Mouse (Mus musculus) kidney, adult 10 weeks (tissue): ENCODE measurements around the gene Gm10065. TPM values are rescaled to one million over a fixed set of nuclear protein-coding genes. Genes with fewer than 3 reads are reported as not detected.

Source experiments
- polyA plus RNA-seq: library from polyadenylated mRNA; stranded (reverse); fragments of 350-450 nt; fragmentation: Illumina TruSeq; extraction: RNeasy Lipid Tissue Mini Kit (QIAGEN cat#74804); gene quantifications from one replicate; pipeline ENCODE4 v1.2.3, GENCODE M21; 2014; ENCODE audit warnings: low read depth, low replicate concordance

The Gm10065 gene
- not detected for polyA plus RNA-seq

DNA sequence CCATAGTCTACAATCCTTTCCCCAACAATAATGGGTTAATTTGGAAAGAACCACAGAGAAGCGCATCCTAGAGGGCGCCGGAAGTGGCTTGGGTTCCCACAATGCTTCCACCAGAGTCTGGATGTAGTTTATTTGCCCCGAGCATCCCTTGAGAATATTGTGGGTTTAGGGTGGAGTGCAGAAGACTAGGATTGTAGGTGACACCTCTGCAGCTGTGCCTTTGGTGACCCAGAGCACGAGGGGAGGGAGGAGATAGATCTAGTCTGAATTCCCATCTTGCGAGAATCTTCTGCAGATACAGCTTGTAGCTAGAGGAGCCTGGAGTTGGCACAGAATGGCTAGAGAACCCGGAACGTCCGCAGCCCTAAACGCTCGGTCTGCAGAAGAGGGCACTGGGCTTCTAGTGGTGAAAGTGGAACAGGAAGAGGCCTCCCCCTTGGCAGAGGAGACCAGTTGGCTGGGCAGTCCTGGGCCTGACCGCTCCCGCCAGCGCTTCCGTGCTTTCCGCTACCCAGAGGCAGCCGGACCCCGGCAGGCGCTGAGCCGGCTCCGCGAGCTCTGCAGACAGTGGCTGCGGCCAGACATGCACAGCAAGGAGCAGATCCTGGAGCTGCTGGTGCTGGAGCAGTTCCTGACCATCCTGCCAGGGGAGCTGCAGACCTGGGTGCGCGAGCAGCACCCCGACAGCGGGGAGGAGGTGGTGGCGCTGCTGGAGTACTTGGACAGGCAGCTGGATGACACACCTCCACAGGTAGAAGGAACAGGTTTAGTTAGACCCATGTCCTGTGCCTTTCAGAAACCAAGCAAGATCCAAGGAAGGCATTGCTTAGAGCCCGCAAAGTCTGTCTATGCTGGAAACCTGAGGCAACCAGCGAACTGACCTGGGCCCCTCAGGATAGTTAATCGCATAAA, at the start of gene Gm10065, which contains the start of gene Zkscan4:
Gene Gm10065 (minus strand): TSS at position 683 of the 912 bp plus-strand sequence.
Gene Zkscan4 (plus strand): TSS at position 149 of the 912 bp plus-strand sequence.

DNA sequence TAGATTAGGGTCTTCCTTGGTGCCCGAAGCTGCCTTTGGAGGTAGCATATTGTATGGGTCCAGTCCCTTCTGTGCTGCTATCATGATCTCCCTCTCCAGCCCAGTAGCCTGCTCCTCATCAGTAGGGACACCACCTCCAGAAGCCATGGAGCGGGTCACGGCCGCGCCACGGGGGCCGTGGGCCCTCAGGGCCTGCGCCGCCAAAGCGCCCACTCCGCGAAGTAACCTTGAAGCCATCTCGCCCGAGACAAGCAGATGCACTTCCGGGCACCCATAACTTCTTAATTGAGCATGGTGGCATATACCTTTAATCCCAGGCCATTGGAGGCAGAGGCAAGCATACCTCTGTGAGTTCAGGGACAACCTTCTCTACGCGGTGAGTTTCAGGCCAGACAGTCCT, 21.9 kb upstream of the Gm10065 start, which contains the start of gene Gm11273:
Gene Gm11273 (minus strand): TSS at position 237 of the 400 bp plus-strand sequence.

DNA sequence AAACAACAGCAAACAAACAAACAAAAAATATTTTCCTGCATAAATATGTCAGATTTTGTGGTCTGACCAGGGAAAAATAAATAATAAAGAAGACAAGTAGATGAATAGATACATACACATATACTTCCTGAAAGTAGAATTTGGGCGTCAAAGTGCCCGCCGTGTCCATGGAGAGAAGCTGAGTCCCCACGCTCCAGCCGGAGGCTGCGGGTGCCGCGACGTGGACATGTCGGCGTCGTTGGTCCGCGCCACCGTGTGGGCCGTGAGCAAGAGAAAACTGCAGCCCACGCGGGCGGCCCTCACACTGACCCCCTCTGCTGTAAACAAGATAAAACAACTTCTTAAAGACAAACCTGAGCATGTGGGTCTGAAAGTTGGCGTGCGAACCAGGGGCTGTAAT, 15.8 kb upstream of the Gm10065 start, which contains the start of gene AK157302:
Gene AK157302 (plus strand): TSS at position 144 of the 400 bp plus-strand sequence.

DNA sequence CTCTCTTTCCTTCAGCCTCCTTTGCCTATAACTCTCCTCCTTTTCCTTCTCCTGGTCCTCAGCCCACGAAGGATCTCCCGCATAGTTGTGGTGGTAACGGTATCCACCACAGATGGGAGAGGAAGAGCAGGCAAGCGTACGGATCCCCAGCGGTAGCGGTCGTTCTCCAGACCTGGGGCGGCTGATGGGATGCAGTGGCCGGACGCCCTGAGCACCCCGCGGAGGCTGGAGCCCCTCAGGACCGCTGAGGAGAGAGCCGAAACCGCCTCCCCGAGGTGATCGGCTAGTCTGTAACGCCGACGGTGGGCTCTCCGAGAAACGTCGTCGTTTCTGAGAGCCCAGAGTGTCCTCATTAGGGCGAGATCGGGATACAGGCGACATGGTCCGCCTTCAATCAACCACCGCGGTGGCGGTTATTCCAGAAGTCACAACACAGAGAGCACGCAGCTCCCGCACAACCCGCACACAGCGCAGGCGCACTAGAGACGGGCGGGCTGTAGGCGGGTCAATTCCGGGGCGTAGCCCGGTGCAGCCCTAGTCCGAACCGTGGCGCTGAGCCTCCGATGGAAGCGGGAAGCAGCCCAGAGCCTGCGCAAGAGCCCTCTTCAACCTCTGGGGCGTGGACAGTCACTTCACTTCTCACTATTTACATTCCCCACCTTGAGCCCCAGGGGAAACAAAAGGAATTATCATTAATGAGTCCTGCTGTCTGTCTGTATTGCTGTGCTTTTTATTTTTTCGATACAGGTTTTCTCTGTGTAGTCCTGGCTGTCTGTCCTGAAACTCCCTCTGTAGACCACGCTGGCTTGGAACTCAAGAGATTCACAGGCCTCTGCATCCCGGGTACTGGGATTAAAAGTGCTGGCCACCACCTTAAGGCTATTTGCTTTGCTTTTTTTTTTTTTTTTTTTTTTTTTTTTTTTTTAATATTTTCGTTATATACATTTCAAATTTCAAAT, 10.9 kb downstream of the Gm10065 start, which contains the start of gene Nkapl:
Gene Nkapl (minus strand): TSS at position 449 of the 959 bp plus-strand sequence.

DNA sequence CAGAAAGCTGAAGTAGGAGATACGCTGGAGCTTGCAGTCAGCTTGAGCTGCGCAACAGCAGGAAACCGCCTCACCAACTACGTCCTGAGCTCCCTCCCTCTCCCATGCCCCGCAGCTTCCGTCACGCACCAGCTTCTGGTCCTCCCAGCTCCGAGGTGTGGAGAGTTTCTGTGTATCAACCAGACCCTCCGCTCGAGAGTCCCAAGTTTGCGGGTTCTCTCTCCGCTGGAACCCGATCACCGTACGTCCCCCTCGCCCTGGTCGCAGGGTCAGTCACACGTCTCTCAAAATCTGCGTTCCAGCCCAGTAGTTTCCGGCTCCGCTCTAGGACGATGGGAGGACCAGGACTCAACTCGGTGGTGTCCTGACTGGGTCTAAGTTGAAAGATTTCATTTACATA, 25.8 kb downstream of the Gm10065 start, which contains the start of gene Zscan26:
Gene Zscan26 (minus strand): TSS at position 282 of the 400 bp plus-strand sequence.

DNA sequence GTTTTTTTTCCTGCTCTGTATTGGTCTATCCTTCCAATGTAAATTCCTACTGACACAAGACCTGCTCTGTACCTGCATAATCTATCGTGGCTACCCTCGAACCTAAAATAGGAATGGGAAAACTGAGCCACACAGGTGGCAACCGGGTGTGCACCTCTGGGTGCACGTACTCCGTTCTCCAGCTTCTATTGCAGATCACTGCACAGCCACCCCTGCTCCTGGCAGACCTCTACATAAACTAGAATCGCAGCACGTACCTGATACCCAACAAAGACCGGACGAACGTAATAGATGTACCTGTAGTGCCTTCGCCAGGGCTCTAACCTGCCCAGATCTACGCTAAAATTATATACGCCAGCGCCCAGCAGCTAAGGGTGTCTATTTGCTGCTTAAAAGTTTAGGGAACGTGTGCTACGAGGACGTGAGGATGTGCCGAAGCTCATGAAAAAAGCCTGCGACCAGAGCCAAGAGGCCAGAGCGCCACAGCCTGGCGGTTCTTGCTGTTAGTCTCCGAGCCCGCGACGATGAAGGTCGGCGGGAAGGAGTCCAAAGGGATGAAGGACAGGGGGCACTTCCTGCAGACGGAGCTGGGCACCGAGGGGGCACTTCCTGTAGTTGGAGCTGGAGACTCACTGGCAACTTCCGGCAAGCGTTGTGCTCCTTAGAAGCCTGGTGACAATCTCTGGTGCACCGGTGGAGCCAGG, 38.6 kb downstream of the Gm10065 start, which contains the start of gene Pgbd1:
Gene Pgbd1 (minus strand): TSS at position 556 of the 704 bp plus-strand sequence.

Other genes with a start within 250 kb of the Gm10065 start
- gene Gpx5, start 186.7 kb downstream of the Gm10065 start, polyA plus RNA-seq, result not detected
- 104 TPM for gene Gpx6, start 167.3 kb downstream of the Gm10065 start, polyA plus RNA-seq
- gene Olfr1367, start 132.5 kb downstream of the Gm10065 start, polyA plus RNA-seq, result not detected
- gene Zscan12, start 116.6 kb downstream of the Gm10065 start, polyA plus RNA-seq, result 9.8 TPM
- 62.6 TPM for gene Zkscan3, start 76.7 kb downstream of the Gm10065 start, polyA plus RNA-seq
- gene Pgbd1, start 38.4 kb downstream of the Gm10065 start, polyA plus RNA-seq, result 7.0 TPM
- gene Zscan26, start 25.7 kb downstream of the Gm10065 start, polyA plus RNA-seq, result 67.5 TPM
- gene Nkapl, start 10.9 kb downstream of the Gm10065 start, polyA plus RNA-seq, result 1.5 TPM
- gene Zkscan4, start 534 bp downstream of the Gm10065 start, polyA plus RNA-seq, result 1.5 TPM
- gene AK157302, start 15.8 kb upstream of the Gm10065 start, polyA plus RNA-seq, result 4.2 TPM
- gene Gm11273, start 22.0 kb upstream of the Gm10065 start, polyA plus RNA-seq, result not detected
- 26.7 TPM for gene Zkscan8, start 51.7 kb upstream of the Gm10065 start, polyA plus RNA-seq
- not detected for gene Olfr1366, start 63.4 kb upstream of the Gm10065 start, polyA plus RNA-seq
- not detected for gene Olfr1535, start 80.5 kb upstream of the Gm10065 start, polyA plus RNA-seq
- not detected for gene Olfr1364, start 102.3 kb upstream of the Gm10065 start, polyA plus RNA-seq
- not detected for gene Olfr1362, start 134.6 kb upstream of the Gm10065 start, polyA plus RNA-seq
- not detected for gene Olfr11, start 163.1 kb upstream of the Gm10065 start, polyA plus RNA-seq
- not detected for gene Olfr1361, start 183.9 kb upstream of the Gm10065 start, polyA plus RNA-seq
- not detected for gene Olfr1360, start 198.0 kb upstream of the Gm10065 start, polyA plus RNA-seq
- not detected for gene Olfr1359, start 218.7 kb upstream of the Gm10065 start, polyA plus RNA-seq
- gene Hist1h2bl, start 236.7 kb upstream of the Gm10065 start, polyA plus RNA-seq, result not detected
- not detected for gene Hist1h2ai, start 237.0 kb upstream of the Gm10065 start, polyA plus RNA-seq
- gene Hist1h3h, start 238.2 kb upstream of the Gm10065 start, polyA plus RNA-seq, result not detected
- not detected for gene Hist1h2bm, start 242.6 kb upstream of the Gm10065 start, polyA plus RNA-seq